In genomic region chr5:35782648-35783180, GRCm38 (mm10) we compare ENCODE assay signal across 21 mouse cellular contexts. TPM values are rescaled to one million over a fixed set of nuclear protein-coding genes. Genes with fewer than 3 reads are reported as not detected.
A peak's percentile ranks its signal among the peaks of the same experiment; 100 is the strongest.
DNase-seq lines count a peak whose midpoint lies in the region; ATAC-seq and TF ChIP-seq lines count a peak whose summit lies in the region.
"Had no signal": no experiment of that assay in that cellular context is flagged by ENCODE, and none has a peak within 500 bp of the region (broad histone marks: within the 10 kb centered on the region; RNA-seq: fewer than 3 reads in every experiment).

No protein-coding gene starts in this region.

- TF ChIP-seq POLR2A in ES-Bruce4 (IDR thresholded peaks at IDR 0.05; ENCODE audit: insufficient read depth, low read length), result no peak

- no peak overlapping the region for H3K4me3 ChIP-seq in heart, embryonic 10.5 days
- no peak overlapping the region for H3K4me3 ChIP-seq in ES-Bruce4 (ENCODE audit: low read depth, low read length)
- no peak overlapping the region for H3K4me3 ChIP-seq in intestine, postnatal 0 days (ENCODE audit: low read depth, low read length)
- H3K4me3 ChIP-seq: embryonic facial prominence, embryonic 12.5 days; forebrain, embryonic 13.5 days; heart, embryonic 15.5 days; hindbrain, embryonic 15.5 days had no signal

- H3K9me3 ChIP-seq in heart, embryonic 10.5 days, result no peaks in the 10 kb centered on the region
- peaks cover 6% of the 10 kb centered on the region; the same call in 1 of the 2 replicates for H3K9me3 ChIP-seq in ES-Bruce4 (replicated peaks; ENCODE audit: control insufficient read depth, insufficient read depth, low read length, poor library complexity, severe bottlenecking)
- no peaks in the 10 kb centered on the region for H3K9me3 ChIP-seq in intestine, postnatal 0 days (ENCODE audit: control insufficient read depth)
- H3K9me3 ChIP-seq: embryonic facial prominence, embryonic 12.5 days; forebrain, embryonic 13.5 days; heart, embryonic 15.5 days; hindbrain, embryonic 15.5 days had no signal

- peaks cover 16% of the 10 kb centered on the region for H3K4me1 ChIP-seq in heart, embryonic 10.5 days
- H3K4me1 ChIP-seq in ES-Bruce4 (ENCODE audit: control insufficient read depth, insufficient read depth, low read length), result peaks cover 6% of the 10 kb centered on the region
- no peaks in the 10 kb centered on the region; the same call in 1 of the 2 replicates for H3K4me1 ChIP-seq in intestine, postnatal 0 days (replicated peaks; ENCODE audit: control insufficient read depth, insufficient read depth, low read length)
- H3K4me1 ChIP-seq: embryonic facial prominence, embryonic 12.5 days; forebrain, embryonic 13.5 days; hindbrain, embryonic 15.5 days had no signal

- H3K27ac ChIP-seq in heart, embryonic 10.5 days, result 0 out of 2 replicates have a peak overlapping the region, but pooled peaks have one; percentile 17
- H3K27ac ChIP-seq in ES-Bruce4 (ENCODE audit: insufficient read depth, low read length), result peak overlapping the region; percentile 59
- H3K27ac ChIP-seq in intestine, postnatal 0 days (ENCODE audit: low read depth, low read length), result no peak overlapping the region; the same call in 1 of the 2 replicates
- H3K27ac ChIP-seq: embryonic facial prominence, embryonic 12.5 days; forebrain, embryonic 13.5 days; heart, embryonic 15.5 days; hindbrain, embryonic 15.5 days had no signal

- peak; percentile 50 for ATAC-seq in intestine, postnatal 0 days
- no peak for ATAC-seq in erythroblast, adult 5-6 weeks (replicated peaks; ENCODE audit: low FRiP score, poor library complexity, severe bottlenecking)
- ATAC-seq: forebrain, embryonic 13.5 days; forebrain, postnatal 0 days had no signal

- peaks cover 5% of the 10 kb centered on the region; the same call in 1 of the 2 replicates for H3K27me3 ChIP-seq in heart, embryonic 10.5 days (ENCODE audit: insufficient read depth, poor library complexity, severe bottlenecking)
- H3K27me3 ChIP-seq in ES-Bruce4 (ENCODE audit: control insufficient read depth, insufficient read depth, low read length, poor library complexity, severe bottlenecking), result no peaks in the 10 kb centered on the region
- H3K27me3 ChIP-seq in intestine, postnatal 0 days (replicated peaks; ENCODE audit: control insufficient read depth, insufficient read depth, low read length), result no peaks in the 10 kb centered on the region
- H3K27me3 ChIP-seq: embryonic facial prominence, embryonic 12.5 days; forebrain, embryonic 13.5 days; heart, embryonic 15.5 days; hindbrain, embryonic 15.5 days had no signal

- intact Hi-C loops in left cerebral cortex, postnatal 36 days (cut with DNase I), result no loop called here

- DNase-seq in heart, embryonic 10.5 days (ENCODE audit: low spot score), result no peak
- no peak for DNase-seq in heart, adult 18-20 months
- DNase-seq in ZHBTc4 (ENCODE audit: low read depth, low spot score), result peak; percentile 45
- no peak for DNase-seq in layer of hippocampus, adult 18-20 months (ENCODE audit: low spot score in 2 of 2)
- no peak for DNase-seq in left cerebral cortex, postnatal 36 days (ENCODE audit: low spot score in 2 of 2)
- DNase-seq: adrenal gland, postnatal 10 days; cerebellum, adult 11-12 months; cerebellum, adult 9-10 months; cerebellum, postnatal 25 days; forebrain, postnatal 0 days; gastrocnemius, postnatal 36 days; heart, adult 11 months; heart, postnatal 14 days had no signal

- H3K9ac ChIP-seq in ES-Bruce4 (ENCODE audit: low read depth, poor library complexity, severe bottlenecking), result no peak overlapping the region
- no peak overlapping the region for H3K9ac ChIP-seq in intestine, postnatal 0 days (ENCODE audit: low read depth, low read length)
- H3K9ac ChIP-seq: embryonic facial prominence, embryonic 12.5 days; forebrain, embryonic 13.5 days; forebrain, postnatal 0 days; heart, embryonic 15.5 days; hindbrain, embryonic 15.5 days had no signal

- H3K4me2 ChIP-seq in intestine, postnatal 0 days (replicated peaks; ENCODE audit: low read depth), result no peak overlapping the region
- H3K4me2 ChIP-seq: embryonic facial prominence, embryonic 12.5 days; forebrain, embryonic 13.5 days; heart, embryonic 11.5 days; heart, embryonic 15.5 days; hindbrain, embryonic 15.5 days had no signal

- 61% methylated on average over 10 of the region's 10 CpGs for WGBS in heart, embryonic 10.5 days
- WGBS in intestine, postnatal 0 days, result 43% methylated on average over 10 of the region's 10 CpGs

- TF ChIP-seq EP300 in ES-Bruce4 (IDR thresholded peaks at IDR 0.05; ENCODE audit: insufficient read depth, low read depth, low read length), result 0 out of 2 replicates have a peak, but pooled peaks have one; percentile 28

- TF ChIP-seq CTCF in ES-Bruce4 (IDR thresholded peaks at IDR 0.05; ENCODE audit: low read depth, low read length), result no peak
- no peak for TF ChIP-seq CTCF in intestine, postnatal 0 days (IDR thresholded peaks at IDR 0.05; ENCODE audit: low read depth)

- H3K36me3 ChIP-seq in heart, embryonic 10.5 days, result no peaks in the 10 kb centered on the region
- H3K36me3 ChIP-seq in ES-Bruce4 (ENCODE audit: control insufficient read depth, insufficient read depth, low read length, poor library complexity, severe bottlenecking), result no peaks in the 10 kb centered on the region
- no peaks in the 10 kb centered on the region for H3K36me3 ChIP-seq in intestine, postnatal 0 days (ENCODE audit: control insufficient read depth, insufficient read depth)
- H3K36me3 ChIP-seq: embryonic facial prominence, embryonic 12.5 days; heart, embryonic 15.5 days; hindbrain, embryonic 15.5 days had no signal

RNA-seq across cellular contexts. Expression of gene Ablim2, which starts 25.0 kb away (rescaled TPM):
- polyA plus RNA-seq in heart, embryonic 10.5 days (2016; fragmentation: Nextera tagmentation; extraction: Ambion mirVana), result 1.7 and 2.6 TPM in 2 replicates
- 10 to 100 TPM; 21.4 to 24.4 TPM for total RNA-seq in heart, adult 18-20 months (2021)
- 3.8 and 6.1 TPM in 2 replicates for polyA plus RNA-seq in ES-Bruce4 (2011; ENCODE audit: insufficient read depth, insufficient read length, low read depth, missing spikeins)
- 1.9 and 2.0 TPM in 2 replicates for polyA plus RNA-seq in intestine, postnatal 0 days (2015; fragmentation: Nextera tagmentation; extraction: Ambion mirVana)
- 100 to 1,000 TPM; 131 to 142 TPM for total RNA-seq in layer of hippocampus, adult 18-20 months (2021)
- not detected in 2 replicates for total RNA-seq in erythroblast, adult 5-6 weeks (2015; ENCODE audit: low replicate concordance)
- not detected in 2 replicates for total RNA-seq in erythroblast, adult 5-6 weeks (2017; ENCODE audit: low replicate concordance)
- total RNA-seq in left cerebral cortex, postnatal 36 days (2021), result 100 to 1,000 TPM; 150 to 220 TPM

RNA-seq across cellular contexts. Expression of gene Sh3tc1, which starts 42.9 kb away (rescaled TPM):
- 7.8 and 13.1 TPM in 2 replicates for polyA plus RNA-seq in heart, embryonic 10.5 days (2016; fragmentation: Nextera tagmentation; extraction: Ambion mirVana)
- total RNA-seq in heart, adult 18-20 months (2021), result 10 to 100 TPM in 1 of 2 experiments, 1 to 10 TPM in 1; 8.2 to 10.3 TPM
- 3.6 and 5.1 TPM in 2 replicates for polyA plus RNA-seq in ES-Bruce4 (2011; ENCODE audit: insufficient read depth, insufficient read length, low read depth, missing spikeins)
- polyA plus RNA-seq in intestine, postnatal 0 days (2015; fragmentation: Nextera tagmentation; extraction: Ambion mirVana), result 18.3 and 18.7 TPM in 2 replicates
- 1 to 10 TPM; 1.5 to 2.6 TPM for total RNA-seq in layer of hippocampus, adult 18-20 months (2021)
- 0.63 and 1.3 TPM in 2 replicates for total RNA-seq in erythroblast, adult 5-6 weeks (2015; ENCODE audit: low replicate concordance)
- 1.8 and 2.2 TPM in 2 replicates for total RNA-seq in erythroblast, adult 5-6 weeks (2017; ENCODE audit: low replicate concordance)
- 1 to 10 TPM; 3.0 to 3.3 TPM for total RNA-seq in left cerebral cortex, postnatal 36 days (2021)

Comparison
In these comparisons a context has a peak if more than half of its experiments do, and no peak if none do; other contexts are left out.
1. RNA of gene Ablim2, which starts 25.0 kb away (total RNA-seq): 150 to 220 TPM in left cerebral cortex, postnatal 36 days, 131 to 142 TPM in layer of hippocampus, adult 18-20 months and 21.4 to 24.4 TPM in heart, adult 18-20 months; not detected in erythroblast, adult 5-6 weeks; every median in the first group is over 10 times any median in the second.